In genomic region chr6:122308505-122309393, GRCm38 (mm10) we compare ENCODE assay signal across 8 mouse cellular contexts. TPM values are rescaled to one million over a fixed set of nuclear protein-coding genes. Genes with fewer than 3 reads are reported as not detected.
A peak's percentile ranks its signal among the peaks of the same experiment; 100 is the strongest.
DNase-seq lines count a peak whose midpoint lies in the region; ATAC-seq and TF ChIP-seq lines count a peak whose summit lies in the region.

M6pr (plus strand) TSS chr6:122308720.

- peak; percentile 98 for DNase-seq in 3134 (ENCODE audit: extremely low read depth, insufficient read length, low spot score)
- DNase-seq in adrenal gland, postnatal 36 days: peak; percentile 95 to 97
- peak; percentile 96 to 98 for DNase-seq in heart, adult 18-20 months
- peak; percentile 99 for DNase-seq in kidney, adult 2 months
- peak; percentile 92 to 98 for DNase-seq in spleen, adult 2 months (ENCODE audit: low read depth in 1 of 2, low spot score in 2 of 2)

- under 1% methylated on average over 49 of the region's 49 CpGs for WGBS in embryonic facial prominence, embryonic 13.5 days
- under 1% methylated on average over 49 of the region's 49 CpGs for WGBS in kidney, adult 2 months
- WGBS in limb, embryonic 12.5 days: under 1% methylated on average over 49 of the region's 49 CpGs
- WGBS in midbrain, embryonic 15.5 days: under 1% methylated on average over 49 of the region's 49 CpGs
- WGBS in spleen, adult 2 months: under 1% methylated on average over 49 of the region's 49 CpGs

- peak within 1 kb of the TSS; percentile 82 for H3K27ac ChIP-seq in embryonic facial prominence, embryonic 13.5 days
- H3K27ac ChIP-seq in kidney, adult 2 months (ENCODE audit: insufficient read depth, low read depth, low read length): peak within 1 kb of the TSS; percentile 65
- H3K27ac ChIP-seq in limb, embryonic 12.5 days: peak within 1 kb of the TSS; percentile 78
- H3K27ac ChIP-seq in midbrain, embryonic 15.5 days: peak within 1 kb of the TSS; percentile 78
- H3K27ac ChIP-seq in spleen, adult 2 months (ENCODE audit: insufficient read depth, low read length): peak within 1 kb of the TSS; percentile 86

- peak within 1 kb of the TSS; percentile 91 for H3K4me3 ChIP-seq in embryonic facial prominence, embryonic 13.5 days
- H3K4me3 ChIP-seq in kidney, adult 2 months (ENCODE audit: insufficient read depth, low read depth, low read length): peak within 1 kb of the TSS; percentile 86
- H3K4me3 ChIP-seq in limb, embryonic 12.5 days (replicated peaks): peak within 1 kb of the TSS; percentile 84
- peak within 1 kb of the TSS; percentile 84 for H3K4me3 ChIP-seq in midbrain, embryonic 15.5 days
- H3K4me3 ChIP-seq in spleen, adult 2 months (ENCODE audit: extremely low read depth, insufficient read depth, insufficient read length): peak within 1 kb of the TSS; percentile 86

- H3K36me3 ChIP-seq in embryonic facial prominence, embryonic 13.5 days: peaks cover 16% of the 10 kb centered on the region
- H3K36me3 ChIP-seq in kidney, adult 2 months (ENCODE audit: control insufficient read depth, insufficient read depth, low read length): peaks cover 2% of the 10 kb centered on the region
- peaks cover 19% of the 10 kb centered on the region for H3K36me3 ChIP-seq in limb, embryonic 12.5 days
- H3K36me3 ChIP-seq in midbrain, embryonic 15.5 days (replicated peaks): peaks cover 3% of the 10 kb centered on the region; the same call in 1 of the 2 replicates
- H3K36me3 ChIP-seq in spleen, adult 2 months (ENCODE audit: control insufficient read depth, insufficient read depth, low read length): peaks cover 5% of the 10 kb centered on the region

- TF ChIP-seq POLR2A in kidney, adult 2 months (IDR thresholded peaks at IDR 0.05; ENCODE audit: low read depth, low read length): no peak
- TF ChIP-seq POLR2A in spleen, adult 2 months (IDR thresholded peaks at IDR 0.05; ENCODE audit: low read depth, low read length): peak; percentile 56; the same call in 1 of the 2 replicates

- peak within 1 kb of the TSS; percentile 80 for H3K4me2 ChIP-seq in embryonic facial prominence, embryonic 13.5 days
- peak within 1 kb of the TSS; percentile 85 for H3K4me2 ChIP-seq in limb, embryonic 12.5 days
- peak within 1 kb of the TSS; percentile 90 for H3K4me2 ChIP-seq in midbrain, embryonic 15.5 days

- TF ChIP-seq CTCF in kidney, adult 2 months (conservative IDR thresholded peaks at IDR 0.05; ENCODE audit: insufficient read depth, insufficient read length, low read depth, low read length): peak; percentile 91
- peak; percentile 83; the same call in 1 of the 2 replicates for TF ChIP-seq CTCF in spleen, adult 2 months (IDR thresholded peaks at IDR 0.05; ENCODE audit: extremely low read depth, insufficient read depth, insufficient read length, insufficient replicate concordance)

- H3K27me3 ChIP-seq in embryonic facial prominence, embryonic 13.5 days: no peaks in the 10 kb centered on the region
- H3K27me3 ChIP-seq in kidney, adult 2 months (replicated peaks; ENCODE audit: control insufficient read depth, insufficient read depth, low read length): no peaks in the 10 kb centered on the region
- no peaks in the 10 kb centered on the region for H3K27me3 ChIP-seq in limb, embryonic 12.5 days
- H3K27me3 ChIP-seq in midbrain, embryonic 15.5 days (replicated peaks): no peaks in the 10 kb centered on the region
- H3K27me3 ChIP-seq in spleen, adult 2 months (ENCODE audit: control insufficient read depth, insufficient read depth, low read length): no peaks in the 10 kb centered on the region

- peak; percentile 100 for ATAC-seq in embryonic facial prominence, embryonic 13.5 days (ENCODE audit: insufficient number of reproducible peaks, insufficient read depth, low FRiP score, low TSS enrichment, low read depth)
- peak; percentile 100 for ATAC-seq in limb, embryonic 12.5 days (ENCODE audit: insufficient number of reproducible peaks, insufficient read depth, low FRiP score, low TSS enrichment, low read depth)
- ATAC-seq in midbrain, embryonic 15.5 days (replicated peaks): peak; percentile 99

- peaks cover 20% of the 10 kb centered on the region for H3K4me1 ChIP-seq in embryonic facial prominence, embryonic 13.5 days
- peaks cover 13% of the 10 kb centered on the region; the same call in 1 of the 2 replicates for H3K4me1 ChIP-seq in kidney, adult 2 months (ENCODE audit: control insufficient read depth, insufficient read depth, low read length)
- H3K4me1 ChIP-seq in limb, embryonic 12.5 days (replicated peaks): peaks cover 17% of the 10 kb centered on the region
- peaks cover 22% of the 10 kb centered on the region for H3K4me1 ChIP-seq in midbrain, embryonic 15.5 days
- peaks cover 6% of the 10 kb centered on the region for H3K4me1 ChIP-seq in spleen, adult 2 months (ENCODE audit: control insufficient read depth, insufficient read depth, insufficient read length)

- H3K9me3 ChIP-seq in embryonic facial prominence, embryonic 13.5 days: no peaks in the 10 kb centered on the region
- no peaks in the 10 kb centered on the region for H3K9me3 ChIP-seq in limb, embryonic 12.5 days
- H3K9me3 ChIP-seq in midbrain, embryonic 15.5 days: no peaks in the 10 kb centered on the region

- H3K9ac ChIP-seq in embryonic facial prominence, embryonic 13.5 days: peak within 1 kb of the TSS; percentile 91
- peak within 1 kb of the TSS; percentile 77 for H3K9ac ChIP-seq in limb, embryonic 12.5 days (replicated peaks)
- peak within 1 kb of the TSS; percentile 80 for H3K9ac ChIP-seq in midbrain, embryonic 15.5 days

RNA-seq across cellular contexts. Expression of gene M6pr, which starts in this region (rescaled TPM):
- 100 to 1,000 TPM; 151 to 167 TPM for total RNA-seq in adrenal gland, postnatal 36 days (2021)
- polyA plus RNA-seq in embryonic facial prominence, embryonic 13.5 days (2015; fragmentation: Nextera tagmentation; extraction: Ambion mirVana): 75.7 and 76.7 TPM in 2 replicates
- total RNA-seq in heart, adult 18-20 months (2021): 10 to 100 TPM; 42.5 to 45.6 TPM
- polyA plus RNA-seq in kidney, adult 2 months (2012; rRNA removed): 94.4 and 107 TPM in 2 replicates
- polyA plus RNA-seq in limb, embryonic 12.5 days (2016; fragmentation: Nextera tagmentation; extraction: Ambion mirVana): 74.6 and 76.3 TPM in 2 replicates
- 49.6 and 53.4 TPM in 2 replicates for polyA plus RNA-seq in midbrain, embryonic 15.5 days (2015; fragmentation: Nextera tagmentation; extraction: Ambion mirVana)
- 41.5 and 44.9 TPM in 2 replicates for polyA plus RNA-seq in spleen, adult 2 months (2012; rRNA removed)

Comparison
In these comparisons a context has a peak if more than half of its experiments do, and no peak if none do; other contexts are left out.
1. Peak in every context shown above with its lines: DNase-seq, ATAC-seq, H3K4me3 ChIP-seq and H3K27ac ChIP-seq.